Mouse (Mus musculus) heart, adult 11 months (tissue): ENCODE measurements around the gene Mrpl37.
"Not testable (repeated sequence)": the region's sequence is repeated elsewhere in the genome, so short reads cannot be mapped to it uniquely, and the experiment has no call there.

ENCODE experiments used
- DNase-seq: peaks from one replicate; pipeline ENCODE4 v3.0.0; 2022

Gene Mrpl37

GRCm38 (mm10) chr4:107066252-107067124 is at the start of gene Mrpl37, which contains the start of gene Cyb5rl:
Gene Mrpl37, minus strand, starts transcription at chr4:107066868.
Gene Cyb5rl, plus strand, starts transcription at chr4:107066988.
- peak; percentile 100 for DNase-seq

GRCm38 (mm10) chr4:107114278-107114677 is 47.6 kb upstream of the Mrpl37 start:
- no peak for DNase-seq

- not testable (repeated sequence) for DNase-seq
These were observed 42.5 kb upstream of the Mrpl37 start for GRCm38 (mm10) chr4:107109181-107109580.

GRCm38 (mm10) chr4:107108291-107108731 is 41.6 kb upstream of the Mrpl37 start:
- no peak for DNase-seq

GRCm38 (mm10) chr4:107106777-107107176 is 40.1 kb upstream of the Mrpl37 start:
- no peak for DNase-seq

- DNase-seq, result no peak
These were observed 35.6 kb upstream of the Mrpl37 start for GRCm38 (mm10) chr4:107102220-107102619.

GRCm38 (mm10) chr4:107098791-107099525 is 32.3 kb upstream of the Mrpl37 start:
- no peak for DNase-seq

GRCm38 (mm10) chr4:107098375-107098774 is 31.7 kb upstream of the Mrpl37 start:
- no peak for DNase-seq

GRCm38 (mm10) chr4:107097871-107098270 is 31.2 kb upstream of the Mrpl37 start:
- DNase-seq, result no peak

GRCm38 (mm10) chr4:107096841-107097373 is 30.2 kb upstream of the Mrpl37 start, which contains the start of gene Cdcp2:
Gene Cdcp2, plus strand, starts transcription at chr4:107096891.
- no peak for DNase-seq

- DNase-seq, result no peak
These were observed 29.4 kb upstream of the Mrpl37 start for GRCm38 (mm10) chr4:107096043-107096442.

GRCm38 (mm10) chr4:107094484-107095187 is 28.0 kb upstream of the Mrpl37 start:
- no peak for DNase-seq

GRCm38 (mm10) chr4:107091696-107092095 is 25.0 kb upstream of the Mrpl37 start:
- no peak for DNase-seq

GRCm38 (mm10) chr4:107084858-107085257 is 18.2 kb upstream of the Mrpl37 start:
- DNase-seq, result peak; percentile 93

- DNase-seq, result no peak
These were observed 17.7 kb upstream of the Mrpl37 start for GRCm38 (mm10) chr4:107084343-107084742.

GRCm38 (mm10) chr4:107083126-107083525 is 16.5 kb upstream of the Mrpl37 start:
- no peak for DNase-seq

- DNase-seq, result no peak
These were observed 15.5 kb upstream of the Mrpl37 start for GRCm38 (mm10) chr4:107082185-107082584.

GRCm38 (mm10) chr4:107079716-107080115 is 13.0 kb upstream of the Mrpl37 start:
- no peak for DNase-seq

- no peak for DNase-seq
These were observed 12.2 kb upstream of the Mrpl37 start for GRCm38 (mm10) chr4:107078894-107079293.

GRCm38 (mm10) chr4:107075456-107075855 is 8.8 kb upstream of the Mrpl37 start:
- no peak for DNase-seq

GRCm38 (mm10) chr4:107072343-107072742 is 5.7 kb upstream of the Mrpl37 start:
- DNase-seq, result no peak

- DNase-seq, result no peak
These were observed 628 bp upstream of the Mrpl37 start for GRCm38 (mm10) chr4:107067151-107067840.
